Mouse (Mus musculus) yolk sac, embryonic 10.5 days (tissue): ENCODE measurements around the gene Myl12a.
A peak's percentile ranks its signal among the peaks of the same experiment; 100 is the strongest.

ENCODE experiments used
- DNase-seq: peaks from one replicate; pipeline ENCODE4 v3.0.0-alpha.2; 2017; ENCODE audit warnings: low spot score

The Myl12a gene

GRCm38 (mm10) chr17:71010646-71011242 is 8.1 kb upstream of the Myl12a start:
- DNase-seq: no peak

GRCm38 (mm10) chr17:71009751-71010150 is 7.1 kb upstream of the Myl12a start:
- no peak for DNase-seq

- DNase-seq: no peak
Observed at GRCm38 (mm10) chr17:71008676-71009075, 6.0 kb upstream of the Myl12a start.

GRCm38 (mm10) chr17:71006976-71007375 is 4.3 kb upstream of the Myl12a start:
- DNase-seq: no peak

DNA sequence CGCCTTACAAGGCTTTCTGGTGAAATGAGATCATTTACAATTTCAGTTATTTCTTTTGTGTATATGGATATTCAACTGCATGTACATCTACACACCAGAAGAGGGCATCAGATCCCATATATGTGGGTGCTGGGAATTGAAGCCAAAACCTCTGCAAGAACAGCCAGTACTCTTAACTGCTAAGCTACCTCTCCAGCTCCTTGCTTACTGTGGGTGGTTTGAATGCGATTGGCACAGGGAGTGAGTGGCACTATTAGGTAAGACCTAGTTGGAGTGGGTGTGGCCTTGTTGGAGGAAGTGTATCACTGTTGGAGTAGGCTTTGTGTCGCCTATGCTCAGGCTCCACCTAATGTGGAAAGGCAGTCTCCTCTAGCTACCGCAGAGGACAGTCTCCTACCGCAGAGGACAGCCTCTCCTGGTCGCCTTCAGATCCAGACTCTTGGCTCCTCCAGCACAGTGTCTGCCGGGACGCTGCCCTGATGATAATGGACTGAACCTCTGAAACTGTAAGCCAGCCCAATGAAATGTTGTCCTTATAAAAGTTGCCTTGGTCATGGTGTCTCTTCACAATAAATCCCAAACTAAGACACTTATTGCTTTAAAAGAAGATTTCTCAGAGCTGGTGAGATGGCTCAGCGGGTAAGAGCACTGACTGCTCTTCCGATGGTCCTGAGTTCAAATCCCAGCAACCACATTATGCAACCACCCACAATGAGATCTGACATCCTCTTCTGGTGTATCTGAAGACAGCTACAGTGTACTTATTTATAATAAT is 1.7 kb upstream of the Myl12a start:
- no peak for DNase-seq

GRCm38 (mm10) chr17:71003721-71004120 is 1.0 kb upstream of the Myl12a start:
- no peak for DNase-seq

DNA sequence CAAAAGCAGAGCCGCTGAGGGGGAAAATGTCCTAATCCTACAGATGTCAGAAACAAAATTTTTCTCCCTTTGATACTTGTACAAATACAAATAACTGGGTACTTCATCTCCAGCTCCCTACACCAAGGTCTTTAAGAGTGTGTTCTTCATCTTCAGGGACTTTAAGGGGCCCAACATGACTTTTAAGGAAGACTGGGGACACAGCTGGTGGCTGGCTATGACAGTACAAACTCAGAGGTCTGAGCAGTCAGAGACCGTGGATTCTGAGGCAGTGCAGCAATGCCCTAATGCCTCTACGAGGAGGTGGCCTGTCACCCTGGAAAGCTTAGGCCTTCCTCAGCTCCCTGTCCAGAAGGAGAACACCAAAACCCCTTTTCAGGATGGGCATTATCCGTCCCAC is 434 bp upstream of the Myl12a start:
- DNase-seq: no peak

DNA sequence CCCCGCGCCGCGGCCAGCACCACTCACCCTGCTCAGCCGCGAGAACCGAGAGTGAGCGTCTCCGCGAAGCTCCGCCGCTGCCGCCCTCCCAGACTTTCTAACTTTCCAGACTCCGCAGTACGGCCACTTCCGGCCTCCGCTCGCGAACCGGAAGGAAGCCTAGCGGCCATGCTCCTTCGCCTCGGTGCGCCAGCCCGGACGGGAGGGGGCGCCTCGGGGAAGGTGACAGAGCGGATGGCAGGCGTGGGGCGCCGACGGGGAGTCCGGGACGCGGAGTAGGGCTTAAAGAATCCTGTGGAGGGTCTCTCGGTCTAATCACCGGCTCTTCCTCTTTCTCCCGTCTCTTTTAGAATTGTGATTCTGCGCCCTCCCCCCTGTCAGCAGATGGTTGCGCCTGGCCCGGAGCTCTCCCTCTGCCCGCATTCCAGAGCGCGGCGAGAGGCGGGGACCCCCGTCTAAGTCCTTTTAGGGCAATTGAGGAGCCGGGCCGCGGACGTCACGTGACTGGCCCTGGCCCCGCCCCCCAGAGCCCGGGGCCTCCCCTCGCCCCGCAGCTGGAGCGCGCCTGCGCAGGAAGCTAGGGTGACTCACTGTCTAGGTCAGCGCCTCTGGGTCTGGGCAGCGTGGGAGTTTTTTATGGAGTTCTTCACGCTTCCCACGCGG is 466 bp downstream of the Myl12a start, which contains the start of gene Myom1:
TSS of gene Myom1 (plus strand) at position 553 of the 663 bp plus-strand sequence.
- peak; percentile 98 for DNase-seq

- DNase-seq: no peak
Observed at GRCm38 (mm10) chr17:71001699-71002080, 988 bp downstream of the Myl12a start.

DNA sequence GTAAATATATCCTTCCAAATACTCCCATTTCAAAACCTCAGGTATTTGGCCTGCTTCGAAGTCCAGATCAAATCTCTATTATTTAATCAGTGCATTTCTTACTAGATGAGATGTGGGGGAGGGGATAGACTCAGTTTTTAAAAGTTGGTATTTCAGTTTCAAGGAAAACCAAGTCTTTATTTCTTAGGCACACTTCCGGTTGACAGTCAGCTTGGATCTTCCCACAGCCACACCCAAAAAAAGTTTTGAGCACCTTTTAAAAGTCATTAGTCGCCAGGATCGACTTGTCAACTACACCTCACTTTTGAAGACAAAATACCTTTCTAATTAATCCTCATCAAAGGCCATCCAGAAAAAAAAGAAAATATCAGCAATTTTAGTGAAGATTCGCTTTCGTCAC is 1.6 kb downstream of the Myl12a start:
- DNase-seq: no peak

- DNase-seq: no peak
Observed at GRCm38 (mm10) chr17:71000255-71000654, 2.4 kb downstream of the Myl12a start.

- no peak for DNase-seq
Observed at GRCm38 (mm10) chr17:70999187-70999586, 3.5 kb downstream of the Myl12a start.

DNA sequence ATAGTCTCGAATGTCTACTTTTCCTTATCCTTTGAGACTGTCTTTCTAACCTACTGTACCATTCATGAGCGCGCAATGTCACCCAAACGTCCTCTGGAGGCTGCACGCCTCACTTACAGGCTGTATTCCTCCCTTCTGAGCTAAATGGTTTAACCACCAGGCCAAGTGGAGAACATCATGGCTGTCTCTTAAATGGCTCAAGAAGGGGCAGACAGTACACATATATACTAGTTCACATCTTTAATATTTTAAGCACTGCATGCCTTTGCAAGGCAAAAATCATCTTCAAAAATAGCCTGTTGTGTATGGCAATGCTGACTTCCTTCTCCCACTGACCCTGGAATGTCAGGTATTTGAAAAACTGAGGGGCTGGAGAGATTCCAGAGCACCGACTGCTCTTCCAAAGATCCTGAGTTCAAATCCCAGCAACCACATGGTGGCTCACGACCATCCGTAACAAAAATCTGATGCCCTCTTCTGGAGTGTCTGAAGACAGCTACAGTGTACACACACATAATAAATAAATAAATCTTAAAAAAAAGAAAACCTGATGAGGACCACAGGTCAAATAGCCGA is 4.2 kb downstream of the Myl12a start:
- DNase-seq: no peak

DNA sequence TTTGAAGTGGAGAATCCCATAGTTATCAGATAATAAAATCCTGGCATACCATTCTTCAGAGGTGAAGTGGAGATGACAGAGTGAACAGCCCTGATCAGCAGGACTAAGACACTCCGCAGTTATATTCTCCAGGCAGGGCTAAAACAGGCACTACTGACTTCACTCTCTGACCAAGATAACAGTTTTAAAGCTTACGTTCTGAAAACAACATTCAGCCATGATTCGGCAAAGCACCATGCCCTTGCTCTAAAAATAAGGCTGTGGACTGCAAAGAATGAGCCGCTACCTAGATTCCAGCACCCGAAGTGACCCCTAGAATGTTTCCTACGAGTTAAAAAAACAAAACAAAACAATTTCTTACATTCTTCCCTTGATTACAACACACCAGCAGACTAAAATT is 4.8 kb downstream of the Myl12a start:
- DNase-seq: no peak

- DNase-seq: no peak
Observed at GRCm38 (mm10) chr17:70995551-70995950, 7.1 kb downstream of the Myl12a start.

DNA sequence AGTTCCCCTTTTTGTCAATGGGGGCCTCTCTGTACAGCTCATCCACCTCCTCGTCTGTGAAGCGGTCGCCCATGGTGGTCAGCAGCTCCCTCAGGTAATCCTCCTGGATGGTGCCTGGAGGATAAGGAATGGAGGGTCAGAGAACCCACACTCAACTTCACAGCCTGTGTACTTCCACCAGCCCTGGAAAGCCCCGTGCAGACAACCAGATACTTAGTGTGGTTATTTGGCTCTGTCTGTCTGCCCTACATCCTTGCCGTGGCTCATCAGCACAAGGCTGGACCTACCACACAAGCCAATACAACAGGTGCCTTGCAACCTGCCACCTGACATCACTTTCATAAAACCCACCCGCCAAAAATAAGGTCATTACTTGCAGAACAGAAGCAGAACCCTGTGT is 8.0 kb downstream of the Myl12a start:
- DNase-seq: no peak

- no peak for DNase-seq
Observed at GRCm38 (mm10) chr17:70993385-70993807, 9.3 kb downstream of the Myl12a start.

GRCm38 (mm10) chr17:70992662-70993061 is 10.0 kb downstream of the Myl12a start:
- DNase-seq: no peak

- DNase-seq: no peak
Observed at GRCm38 (mm10) chr17:70991706-70992625, 10.7 kb downstream of the Myl12a start.

DNA sequence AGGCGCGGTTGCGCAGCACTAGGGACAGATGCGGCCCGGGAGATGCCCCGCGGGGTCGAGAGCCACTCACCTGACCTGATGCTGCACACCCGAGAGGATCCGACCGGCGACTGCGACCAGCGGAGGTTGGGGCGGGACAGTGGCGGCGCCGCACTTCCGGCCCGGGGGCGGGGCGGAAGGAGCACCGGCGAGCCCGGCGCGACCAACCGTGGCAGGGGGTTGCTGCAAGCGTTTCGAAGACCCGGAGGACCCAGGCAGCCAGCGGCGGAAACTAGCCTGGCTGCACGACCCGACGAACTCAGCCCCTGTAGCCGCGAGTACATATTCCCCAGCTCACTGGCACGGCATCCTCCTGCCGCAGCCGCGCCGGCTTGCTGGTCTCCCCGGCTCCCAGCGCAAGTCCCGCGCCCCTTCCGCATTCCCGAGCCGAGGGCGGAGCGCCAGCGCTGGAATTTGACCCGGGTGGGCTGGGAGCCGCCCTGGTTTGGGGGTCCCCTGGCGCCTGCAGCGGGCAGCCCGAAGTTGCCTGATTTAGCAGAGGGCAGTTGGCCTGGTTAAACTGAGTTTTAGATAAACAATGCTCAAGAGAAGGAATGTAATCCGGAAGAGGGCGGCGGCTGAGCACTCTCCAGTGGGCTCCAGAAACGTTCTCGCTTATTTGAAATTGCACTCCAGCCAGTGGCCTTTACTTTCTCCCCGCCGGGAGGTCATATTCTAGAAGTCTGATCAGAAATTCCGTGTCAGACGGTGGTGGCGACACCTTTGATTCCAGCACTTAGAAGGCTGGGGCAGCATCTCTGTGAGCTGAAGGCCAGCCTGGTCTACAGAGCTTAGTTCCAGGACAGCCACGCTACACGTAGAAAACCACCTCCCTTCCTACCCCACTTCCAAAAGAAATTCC is 12.0 kb downstream of the Myl12a start:
- peak; percentile 94 for DNase-seq

- no peak for DNase-seq
Observed at GRCm38 (mm10) chr17:70989991-70990390, 12.7 kb downstream of the Myl12a start.
